Comparison of ENCODE assay signal across 24 mouse cellular contexts in the genomic region with DNA sequence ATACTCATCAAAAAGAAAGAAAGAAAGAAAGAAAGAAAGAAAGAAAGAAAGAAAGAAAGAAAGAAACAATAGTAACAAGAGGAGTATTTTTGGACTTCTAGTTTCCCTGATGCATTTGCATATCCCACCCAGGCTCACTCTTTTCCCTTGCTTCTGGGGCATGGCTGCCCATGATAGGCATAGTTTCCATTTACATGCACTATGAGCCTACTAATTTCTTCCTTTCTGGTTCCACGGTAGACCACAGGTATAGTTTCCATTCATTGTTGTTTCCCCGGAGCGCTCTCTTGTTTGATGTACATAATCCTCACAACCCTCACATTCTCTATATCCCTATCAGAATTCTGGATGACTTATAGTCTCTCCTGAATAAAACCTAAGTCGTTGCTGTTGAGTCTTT. TPM values are rescaled to one million over a fixed set of nuclear protein-coding genes. Genes with fewer than 3 reads are reported as not detected.
A peak's percentile ranks its signal among the peaks of the same experiment; 100 is the strongest.
DNase-seq lines count a peak whose midpoint lies in the region; ATAC-seq and TF ChIP-seq lines count a peak whose summit lies in the region.
"Had no signal": no experiment of that assay in that cellular context is flagged by ENCODE, and none has a peak within 500 bp of the region (broad histone marks: within the 10 kb centered on the region; RNA-seq: fewer than 3 reads in every experiment).

No protein-coding gene starts in this region.

- H3K27ac ChIP-seq in CH12.LX (ENCODE audit: insufficient read depth, low read depth) = no peak overlapping the region
- no peak overlapping the region for H3K27ac ChIP-seq in heart, embryonic 12.5 days (ENCODE audit: poor library complexity, severe bottlenecking)
- no peak overlapping the region for H3K27ac ChIP-seq in stomach, postnatal 0 days (replicated peaks)
- no peak overlapping the region for H3K27ac ChIP-seq in hindbrain, embryonic 12.5 days
- H3K27ac ChIP-seq: embryonic facial prominence, embryonic 13.5 days; embryonic facial prominence, embryonic 15.5 days; forebrain, embryonic 10.5 days; forebrain, embryonic 12.5 days had no signal

- no peak for TF ChIP-seq POLR2A in CH12.LX (IDR thresholded peaks at IDR 0.05; ENCODE audit: low read depth, low read length)

- TF ChIP-seq EP300 in CH12.LX (IDR thresholded peaks at IDR 0.05; ENCODE audit: low read length) = peak; percentile 95
- no peak for TF ChIP-seq EP300 in stomach, postnatal 0 days (optimal IDR thresholded peaks at IDR 0.05)

- no peak overlapping the region for H3K4me2 ChIP-seq in CH12.LX (ENCODE audit: insufficient read depth, low read depth, poor library complexity, severe bottlenecking)
- H3K4me2 ChIP-seq in heart, embryonic 12.5 days = no peak overlapping the region
- no peak overlapping the region for H3K4me2 ChIP-seq in stomach, postnatal 0 days (replicated peaks; ENCODE audit: low read depth)
- H3K4me2 ChIP-seq in hindbrain, embryonic 12.5 days (replicated peaks) = no peak overlapping the region
- H3K4me2 ChIP-seq: embryonic facial prominence, embryonic 13.5 days; embryonic facial prominence, embryonic 15.5 days; forebrain, embryonic 12.5 days had no signal

- DNase-seq in CD4-positive, CD25-positive, alpha-beta regulatory T cell, adult 2 months (ENCODE audit: low read depth, low spot score) = peak; percentile 10
- DNase-seq in CH12.LX (ENCODE audit: extremely low read depth) = peak; percentile 67
- DNase-seq in induced T-regulatory cell, adult 2 months (ENCODE audit: low read depth) = peak; percentile 24
- DNase-seq in stomach, postnatal 0 days (ENCODE audit: low spot score) = no peak
- DNase-seq in T-cell, adult 2 months (ENCODE audit: low spot score) = no peak
- DNase-seq: adrenal gland, adult 2 months; adrenal gland, postnatal 10 days; adrenal gland, postnatal 25 days; cerebellum, adult 11 months; cerebellum, adult 18-20 months; cerebellum, adult 8-10 months; cerebellum, adult 9-11 months; cerebellum, postnatal 14 days; cerebellum, postnatal 36 days; embryo, embryonic 11 days had no signal

- no peaks in the 10 kb centered on the region for H3K27me3 ChIP-seq in CH12.LX (replicated peaks)
- H3K27me3 ChIP-seq in heart, embryonic 12.5 days (replicated peaks) = 0 out of 2 replicates have a peak, but pooled peaks cover 4% of the 10 kb centered on the region
- H3K27me3 ChIP-seq in stomach, postnatal 0 days (ENCODE audit: control insufficient read depth, insufficient read depth, low read length) = no peaks in the 10 kb centered on the region
- H3K27me3 ChIP-seq in hindbrain, embryonic 12.5 days = no peaks in the 10 kb centered on the region
- H3K27me3 ChIP-seq: embryonic facial prominence, embryonic 13.5 days; embryonic facial prominence, embryonic 15.5 days; forebrain, embryonic 12.5 days had no signal

- H3K79me2 ChIP-seq in CH12.LX (replicated peaks; ENCODE audit: control insufficient read depth, extremely low read depth, insufficient read depth, poor library complexity, severe bottlenecking) = no peaks in the 10 kb centered on the region

- dilution Hi-C loops in CH12.LX (cut with MboI; ENCODE audit: extremely low pct_ligation_motif_present, extremely low pct_unique_long_range_greater_than_20kb, low sequenced_read_pairs) = no loop called here

- H3K4me1 ChIP-seq in CH12.LX (ENCODE audit: control insufficient read depth in 1 of 2, insufficient read depth in 2 of 2) = peaks cover 6 to 9% of the 10 kb centered on the region in 2 experiments; a peak in 2 of 4 replicates
- no peaks in the 10 kb centered on the region for H3K4me1 ChIP-seq in heart, embryonic 12.5 days (replicated peaks)
- H3K4me1 ChIP-seq in stomach, postnatal 0 days (replicated peaks; ENCODE audit: control insufficient read depth, insufficient read depth) = no peaks in the 10 kb centered on the region
- H3K4me1 ChIP-seq in hindbrain, embryonic 12.5 days = no peaks in the 10 kb centered on the region
- H3K4me1 ChIP-seq: embryonic facial prominence, embryonic 13.5 days; embryonic facial prominence, embryonic 15.5 days; forebrain, embryonic 10.5 days; forebrain, embryonic 12.5 days had no signal

- no peak for TF ChIP-seq CTCF in CH12.LX (conservative IDR thresholded peaks at IDR 0.05 in 1 of 2, IDR thresholded peaks at IDR 0.05 in 1 of 2; ENCODE audit: low read depth in 2 of 2, low read length in 2 of 2)
- TF ChIP-seq CTCF in stomach, postnatal 0 days (IDR thresholded peaks at IDR 0.05; ENCODE audit: low read depth) = no peak

- no peak for TF ChIP-seq RAD21 in CH12.LX (IDR thresholded peaks at IDR 0.05; ENCODE audit: low read depth, low read length)

- no peaks in the 10 kb centered on the region for H3K9me3 ChIP-seq in CH12.LX (replicated peaks; ENCODE audit: low read length)
- H3K9me3 ChIP-seq in heart, embryonic 12.5 days (replicated peaks) = peaks cover 6% of the 10 kb centered on the region; the same call in 1 of the 2 replicates
- no peaks in the 10 kb centered on the region for H3K9me3 ChIP-seq in stomach, postnatal 0 days (ENCODE audit: control insufficient read depth, low read length)
- no peaks in the 10 kb centered on the region; the same call in 1 of the 2 replicates for H3K9me3 ChIP-seq in hindbrain, embryonic 12.5 days (replicated peaks)
- H3K9me3 ChIP-seq: embryonic facial prominence, embryonic 13.5 days; embryonic facial prominence, embryonic 15.5 days; forebrain, embryonic 12.5 days had no signal

- in situ Hi-C loops in CH12.LX (cut with MboI; ENCODE audit: low pct_ligation_motif_present, low pct_unique_long_range_greater_than_20kb, low sequenced_read_pairs) = no loop called here

- H3K4me3 ChIP-seq in CH12.LX (replicated peaks in 1 of 3; ENCODE audit: low read depth in 2 of 3, low read length in 2 of 3, poor library complexity in 1 of 3) = no peak overlapping the region
- H3K4me3 ChIP-seq in heart, embryonic 12.5 days = no peak overlapping the region
- H3K4me3 ChIP-seq in stomach, postnatal 0 days (ENCODE audit: low read depth, low read length) = no peak overlapping the region
- H3K4me3 ChIP-seq in hindbrain, embryonic 12.5 days = no peak overlapping the region
- H3K4me3 ChIP-seq: embryonic facial prominence, embryonic 13.5 days; embryonic facial prominence, embryonic 15.5 days; erythroblast, embryonic 14.5 days; forebrain, embryonic 10.5 days; forebrain, embryonic 12.5 days had no signal

- H3K9ac ChIP-seq in CH12.LX (ENCODE audit: insufficient read depth, low read depth) = no peak overlapping the region
- no peak overlapping the region for H3K9ac ChIP-seq in heart, embryonic 12.5 days
- H3K9ac ChIP-seq in stomach, postnatal 0 days (ENCODE audit: low read length) = no peak overlapping the region
- H3K9ac ChIP-seq in hindbrain, embryonic 12.5 days = no peak overlapping the region
- H3K9ac ChIP-seq: embryonic facial prominence, embryonic 13.5 days; embryonic facial prominence, embryonic 15.5 days; forebrain, embryonic 12.5 days had no signal

- no peaks in the 10 kb centered on the region for H3K36me3 ChIP-seq in CH12.LX (replicated peaks in 1 of 2; ENCODE audit: control insufficient read depth in 1 of 2, insufficient read depth in 1 of 2, low read length in 1 of 2)
- no peaks in the 10 kb centered on the region for H3K36me3 ChIP-seq in heart, embryonic 12.5 days
- no peaks in the 10 kb centered on the region for H3K36me3 ChIP-seq in stomach, postnatal 0 days (ENCODE audit: control insufficient read depth, insufficient read depth, low read length)
- H3K36me3 ChIP-seq in hindbrain, embryonic 12.5 days = no peaks in the 10 kb centered on the region
- H3K36me3 ChIP-seq: embryonic facial prominence, embryonic 13.5 days; embryonic facial prominence, embryonic 15.5 days; forebrain, embryonic 10.5 days; forebrain, embryonic 12.5 days had no signal

- no peak for ATAC-seq in heart, embryonic 12.5 days (ENCODE audit: insufficient number of reproducible peaks, low FRiP score)
- ATAC-seq in stomach, postnatal 0 days (ENCODE audit: low FRiP score, low TSS enrichment) = no peak
- no peak for ATAC-seq in hindbrain, embryonic 12.5 days (ENCODE audit: low FRiP score)
- ATAC-seq: forebrain, embryonic 14.5 days; forebrain, embryonic 16.5 days had no signal

- 70% methylated on average over 4 of the region's 4 CpGs for WGBS in heart, embryonic 12.5 days
- WGBS in stomach, postnatal 0 days = 75% methylated on average over 4 of the region's 4 CpGs
- WGBS in hindbrain, embryonic 12.5 days = 75% methylated on average over 4 of the region's 4 CpGs

TF ChIP-seq in CH12.LX, 34 proteins besides CTCF, POLR2A, EP300 and RAD21 (continues in another document):
- peak; percentile 62 for TF ChIP-seq BHLHE40 (IDR thresholded peaks at IDR 0.05; ENCODE audit: low read depth, low read length)
- TF ChIP-seq ETS1 (conservative IDR thresholded peaks at IDR 0.05; ENCODE audit: low read depth, low read length) = peak; percentile 76
- no peak for TF ChIP-seq USF1 (IDR thresholded peaks at IDR 0.05; ENCODE audit: low read depth, low read length)
- TF ChIP-seq KAT2A (IDR thresholded peaks at IDR 0.05; ENCODE audit: insufficient replicate concordance, low read length) = no peak
- TF ChIP-seq SIN3A (IDR thresholded peaks at IDR 0.05; ENCODE audit: low read length) = peak; percentile 42; the same call in 1 of the 2 replicates
- TF ChIP-seq MEF2A (IDR thresholded peaks at IDR 0.05; ENCODE audit: borderline replicate concordance, low read depth, low read length) = peak; percentile 86
- TF ChIP-seq RCOR1 (conservative IDR thresholded peaks at IDR 0.05; ENCODE audit: low read depth, low read length) = peak; percentile 58; the same call in 1 of the 2 replicates
- no peak for TF ChIP-seq POLR2AphosphoS2 (IDR thresholded peaks at IDR 0.05; ENCODE audit: low read depth, low read length)
- TF ChIP-seq PAX5 (IDR thresholded peaks at IDR 0.05; ENCODE audit: low read length) = no peak
- TF ChIP-seq TBP (conservative IDR thresholded peaks at IDR 0.05; ENCODE audit: low read depth, low read length) = no peak
- TF ChIP-seq JUN (IDR thresholded peaks at IDR 0.05; ENCODE audit: insufficient read depth, low read depth, low read length) = peak; percentile 72; the same call in 1 of the 2 replicates
- TF ChIP-seq ZC3H11A (IDR thresholded peaks at IDR 0.05; ENCODE audit: low read depth, low read length) = no peak
- no peak for TF ChIP-seq CHD1 (IDR thresholded peaks at IDR 0.05; ENCODE audit: low read depth, low read length)
- peak; percentile 46; the same call in 1 of the 2 replicates for TF ChIP-seq MAX (IDR thresholded peaks at IDR 0.05; ENCODE audit: low read length)
- TF ChIP-seq ZMIZ1 (IDR thresholded peaks at IDR 0.05; ENCODE audit: low read depth, low read length) = no peak
- TF ChIP-seq HCFC1 (IDR thresholded peaks at IDR 0.05; ENCODE audit: low read depth, low read length) = no peak
- TF ChIP-seq TCF12 (IDR thresholded peaks at IDR 0.05; ENCODE audit: low read depth, low read length) = peak; percentile 59; the same call in 1 of the 2 replicates

RNA-seq across cellular contexts. Expression of gene Vps13a, which starts 9.2 kb away (rescaled TPM):
- 27.8 and 35.9 TPM in 2 replicates for total RNA-seq in CH12.LX (2012; rRNA removed)
- 32.5 and 33.5 TPM in 2 replicates for total RNA-seq in CH12.LX (2014; rRNA removed)
- polyA plus RNA-seq in CH12.LX (2012; ENCODE audit: insufficient read length, low read depth) = 31.9 and 36.7 TPM in 2 replicates
- 8.5 and 8.7 TPM in 2 replicates for polyA plus RNA-seq in heart, embryonic 12.5 days (2016; fragmentation: Nextera tagmentation; extraction: Ambion mirVana)
- polyA plus RNA-seq in stomach, postnatal 0 days (2015; fragmentation: Nextera tagmentation; extraction: Ambion mirVana) = 5.9 and 6.2 TPM in 2 replicates
- 10.6 and 10.7 TPM in 2 replicates for polyA plus RNA-seq in hindbrain, embryonic 12.5 days (2016; fragmentation: Nextera tagmentation; extraction: Ambion mirVana)

Comparison
In these comparisons a context has a peak if more than half of its experiments do, and no peak if none do; other contexts are left out.
1. DNase-seq: peak in CD4-positive, CD25-positive, alpha-beta regulatory T cell, adult 2 months (single experiment), CH12.LX (single experiment) and induced T-regulatory cell, adult 2 months (single experiment); none in stomach, postnatal 0 days (single experiment) and T-cell, adult 2 months (single experiment).